Comparison of ENCODE assay signal across 9 mouse cellular contexts in the genomic region with DNA sequence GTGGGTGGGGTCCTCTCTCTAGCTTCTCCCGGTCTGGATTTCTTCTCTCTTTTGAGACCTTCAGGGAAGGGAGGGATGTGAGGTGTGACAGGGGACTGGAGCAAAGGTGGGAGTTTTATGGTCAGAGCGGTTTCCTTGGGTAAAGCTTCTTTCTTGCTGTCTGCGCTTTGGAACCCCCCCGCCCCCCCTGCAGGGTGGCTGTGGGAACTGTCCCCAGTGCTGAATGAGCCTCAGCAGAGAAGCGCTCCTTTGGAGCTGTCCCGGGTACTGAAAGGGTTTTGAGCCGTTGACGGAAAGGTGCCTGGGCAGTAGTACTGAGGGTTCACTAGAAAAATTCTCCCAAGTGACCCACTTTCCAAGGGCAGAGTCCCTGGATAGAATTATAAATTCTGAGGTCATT. TPM values are rescaled to one million over a fixed set of nuclear protein-coding genes. Genes with fewer than 3 reads are reported as not detected.
DNase-seq lines count a peak whose midpoint lies in the region; ATAC-seq and TF ChIP-seq lines count a peak whose summit lies in the region.
"Had no signal": no experiment of that assay in that cellular context is flagged by ENCODE, and none has a peak within 500 bp of the region (broad histone marks: within the 10 kb centered on the region; RNA-seq: fewer than 3 reads in every experiment).

No protein-coding gene starts in this region.

- no peak overlapping the region for H3K9ac ChIP-seq in intestine, postnatal 0 days (ENCODE audit: low read depth, low read length)
- no peak overlapping the region for H3K9ac ChIP-seq in intestine, embryonic 16.5 days (ENCODE audit: low read depth, low read length)
- H3K9ac ChIP-seq: embryonic facial prominence, embryonic 15.5 days had no signal

- ATAC-seq in intestine, postnatal 0 days, result no peak
- ATAC-seq in intestine, embryonic 16.5 days, result no peak
- ATAC-seq in G1E (ENCODE audit: extremely low read depth, insufficient number of reproducible peaks, low FRiP score, poor library complexity, severe bottlenecking), result no peak

- TF ChIP-seq CTCF in intestine, postnatal 0 days (IDR thresholded peaks at IDR 0.05; ENCODE audit: low read depth), result 0 out of 2 replicates have a peak, but pooled peaks have one; percentile 17
- TF ChIP-seq CTCF in G1E (IDR thresholded peaks at IDR 0.05; ENCODE audit: low read depth, low read length), result no peak

- H3K4me2 ChIP-seq in intestine, postnatal 0 days (replicated peaks; ENCODE audit: low read depth), result no peak overlapping the region
- H3K4me2 ChIP-seq in intestine, embryonic 16.5 days (ENCODE audit: low read depth, low read length), result no peak overlapping the region
- H3K4me2 ChIP-seq: embryonic facial prominence, embryonic 15.5 days had no signal

- 1% methylated on average over 8 of the region's 8 CpGs for WGBS in intestine, postnatal 0 days
- WGBS in intestine, embryonic 16.5 days, result 3% methylated on average over 8 of the region's 8 CpGs

- H3K4me3 ChIP-seq in intestine, postnatal 0 days (ENCODE audit: low read depth, low read length), result no peak overlapping the region
- no peak overlapping the region for H3K4me3 ChIP-seq in intestine, embryonic 16.5 days (ENCODE audit: low read length)
- no peak overlapping the region for H3K4me3 ChIP-seq in G1E (ENCODE audit: low read depth, low read length)
- H3K4me3 ChIP-seq: embryonic facial prominence, embryonic 15.5 days had no signal

- peaks cover under 1% of the 10 kb centered on the region; the same call in 1 of the 2 replicates for H3K4me1 ChIP-seq in intestine, postnatal 0 days (replicated peaks; ENCODE audit: control insufficient read depth, insufficient read depth, low read length)
- H3K4me1 ChIP-seq in intestine, embryonic 16.5 days (ENCODE audit: control insufficient read depth, insufficient read depth, low read length), result peaks cover 9% of the 10 kb centered on the region; the same call in 1 of the 2 replicates
- H3K4me1 ChIP-seq in G1E (ENCODE audit: insufficient read depth, low read depth, low read length), result no peaks in the 10 kb centered on the region

- DNase-seq in G1E (ENCODE audit: low spot score), result peak; percentile 19
- DNase-seq in cerebellum, adult 9-11 months, result peak; percentile 52
- peak; percentile 87 for DNase-seq in heart, postnatal 4 days
- DNase-seq in lung, postnatal 10 days, result peak; percentile 77
- peak; percentile 53 for DNase-seq in splenic B cell, adult 2 months (ENCODE audit: low read depth, low spot score)
- DNase-seq in right cerebral cortex, postnatal 10 days (ENCODE audit: low spot score in 2 of 2), result no peak

- no peaks in the 10 kb centered on the region for H3K9me3 ChIP-seq in intestine, postnatal 0 days (ENCODE audit: control insufficient read depth)
- no peaks in the 10 kb centered on the region for H3K9me3 ChIP-seq in intestine, embryonic 16.5 days (ENCODE audit: control insufficient read depth, low read length)
- peaks cover 23% of the 10 kb centered on the region for H3K9me3 ChIP-seq in G1E (replicated peaks)
- H3K9me3 ChIP-seq: embryonic facial prominence, embryonic 15.5 days had no signal

- H3K36me3 ChIP-seq in intestine, postnatal 0 days (ENCODE audit: control insufficient read depth, insufficient read depth), result no peaks in the 10 kb centered on the region
- no peaks in the 10 kb centered on the region for H3K36me3 ChIP-seq in intestine, embryonic 16.5 days (ENCODE audit: control insufficient read depth, insufficient read depth, low read length)
- no peaks in the 10 kb centered on the region for H3K36me3 ChIP-seq in G1E (replicated peaks)
- no peaks in the 10 kb centered on the region for H3K36me3 ChIP-seq in splenic B cell, adult 2 months (ENCODE audit: control insufficient read depth, insufficient read depth, low read length, poor library complexity, severe bottlenecking)
- H3K36me3 ChIP-seq: embryonic facial prominence, embryonic 15.5 days had no signal

- peaks cover 22% of the 10 kb centered on the region; the same call in 1 of the 2 replicates for H3K27me3 ChIP-seq in intestine, postnatal 0 days (replicated peaks; ENCODE audit: control insufficient read depth, insufficient read depth, low read length)
- peaks cover 21% of the 10 kb centered on the region for H3K27me3 ChIP-seq in intestine, embryonic 16.5 days (replicated peaks; ENCODE audit: control insufficient read depth, insufficient read depth, low read length)
- no peaks in the 10 kb centered on the region for H3K27me3 ChIP-seq in G1E (ENCODE audit: insufficient read depth, low read length)
- H3K27me3 ChIP-seq in splenic B cell, adult 2 months (ENCODE audit: control insufficient read depth, insufficient read depth, low read length, poor library complexity, severe bottlenecking), result 0 out of 2 replicates have a peak, but pooled peaks cover 2% of the 10 kb centered on the region

- H3K27ac ChIP-seq in intestine, postnatal 0 days (ENCODE audit: low read depth, low read length), result no peak overlapping the region
- no peak overlapping the region for H3K27ac ChIP-seq in intestine, embryonic 16.5 days (ENCODE audit: low read length)
- H3K27ac ChIP-seq: embryonic facial prominence, embryonic 15.5 days had no signal

RNA-seq across cellular contexts. Expression of a gene that starts 4.5 kb away (rescaled TPM):
- polyA plus RNA-seq in intestine, postnatal 0 days (2015; fragmentation: Nextera tagmentation; extraction: Ambion mirVana), result 0.46 and 0.59 TPM in 2 replicates
- polyA plus RNA-seq in intestine, embryonic 16.5 days (2015; fragmentation: Nextera tagmentation; extraction: Ambion mirVana), result 0.50 and 0.75 TPM in 2 replicates
- not detected in 2 replicates for total RNA-seq in G1E (2014; fragmentation: Nextera tagmentation)
- 0.05 and 0.06 TPM in 2 replicates for total RNA-seq in G1E (2017)
- polyA plus RNA-seq in G1E (2012), result not detected in 2 replicates
- total RNA-seq in heart, postnatal 4 days (2021), result under 1 TPM; 0.65 to 0.98 TPM

RNA-seq across cellular contexts. Expression of a gene that starts 50.0 kb away (rescaled TPM):
- 19.5 and 20.9 TPM in 2 replicates for polyA plus RNA-seq in intestine, postnatal 0 days (2015; fragmentation: Nextera tagmentation; extraction: Ambion mirVana)
- 27.3 and 28.5 TPM in 2 replicates for polyA plus RNA-seq in intestine, embryonic 16.5 days (2015; fragmentation: Nextera tagmentation; extraction: Ambion mirVana)
- 25.4 and 25.7 TPM in 2 replicates for total RNA-seq in G1E (2014; fragmentation: Nextera tagmentation)
- total RNA-seq in G1E (2017), result 9.6 and 12.4 TPM in 2 replicates
- 0.80 and 1.5 TPM in 2 replicates for polyA plus RNA-seq in G1E (2012)
- 1 to 10 TPM; 2.0 to 3.7 TPM for total RNA-seq in heart, postnatal 4 days (2021)

Comparison
In these comparisons a context has a peak if more than half of its experiments do, and no peak if none do; other contexts are left out.
1. DNase-seq: peak in G1E (single experiment), cerebellum, adult 9-11 months (single experiment), heart, postnatal 4 days (single experiment), lung, postnatal 10 days (single experiment) and splenic B cell, adult 2 months (single experiment); none in right cerebral cortex, postnatal 10 days (0 of 2).